Mouse (Mus musculus) embryonic fibroblast, embryonic 13.5 days (primary cell): ENCODE measurements around the gene BC107364.

ENCODE experiments used
- CTCF ChIP-seq: IDR thresholded peaks from 2 replicates; pipeline ENCODE4 v1.5.1; 2011; ENCODE audit warnings: mild to moderate bottlenecking, control low read depth, low read length, moderate library complexity, borderline replicate concordance; ENCODE audit not compliant: insufficient read depth
- POLR2A ChIP-seq: IDR thresholded peaks from 2 replicates; pipeline ENCODE4 v1.6.1; 2011; ENCODE audit warnings: low read depth, mild to moderate bottlenecking, control low read depth, low read length, moderate library complexity

DNA sequence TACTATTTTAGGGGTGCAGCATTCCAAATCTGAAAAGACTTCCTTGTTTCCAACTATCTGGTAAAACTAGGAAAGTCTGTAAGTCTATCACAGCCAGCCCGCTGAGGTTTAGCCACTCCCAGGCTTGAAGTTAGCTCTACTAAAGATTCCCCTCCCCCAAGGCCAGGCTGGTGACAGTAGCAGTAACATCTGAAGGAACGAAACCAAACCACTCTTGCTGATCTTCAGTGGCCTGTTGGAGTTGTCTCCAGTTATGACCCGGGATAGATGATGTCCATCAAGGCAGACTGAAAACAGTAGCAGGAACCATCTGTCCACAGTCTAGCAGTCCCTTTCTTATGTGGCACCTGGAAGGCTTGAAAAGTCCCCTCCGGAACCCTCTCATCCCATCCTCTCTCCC lies 24.8 kb downstream of the BC107364 start:
- no peak for TF ChIP-seq CTCF
- TF ChIP-seq POLR2A: no peak
